ENCODE assay signal across 16 mouse cellular contexts in the genomic region with DNA sequence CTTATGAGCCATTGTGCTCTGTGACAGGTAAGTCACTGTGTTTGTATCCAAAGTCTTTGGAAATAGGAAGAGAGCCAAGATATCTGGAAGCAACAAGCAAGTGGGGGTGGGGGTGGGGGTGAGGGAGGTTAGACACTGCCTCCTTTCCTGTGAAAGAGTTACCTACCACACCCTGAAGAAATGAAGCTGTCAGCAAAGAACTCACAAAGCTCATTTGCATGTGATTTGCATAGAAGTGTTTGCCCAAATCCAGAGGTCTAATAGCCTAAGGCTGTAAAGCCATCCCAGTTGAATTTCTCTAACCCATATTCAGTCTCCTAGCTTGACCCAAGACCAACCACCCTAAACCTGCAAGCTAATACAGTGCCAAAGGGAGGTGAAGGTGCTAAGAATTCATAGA. TPM values are rescaled to one million over a fixed set of nuclear protein-coding genes. Genes with fewer than 3 reads are reported as not detected.
DNase-seq lines count a peak whose midpoint lies in the region; ATAC-seq lines count a peak whose summit lies in the region.
"Had no signal": no experiment of that assay in that cellular context is flagged by ENCODE, and none has a peak within 500 bp of the region (broad histone marks: within the 10 kb centered on the region; RNA-seq: fewer than 3 reads in every experiment).

No protein-coding gene starts in this region.

- no peak overlapping the region for H3K9ac ChIP-seq in kidney, embryonic 16.5 days (replicated peaks; ENCODE audit: low read length)
- H3K9ac ChIP-seq in kidney, embryonic 14.5 days (ENCODE audit: low read depth, low read length): no peak overlapping the region
- H3K9ac ChIP-seq: limb, embryonic 13.5 days had no signal

- H3K4me1 ChIP-seq in kidney, embryonic 16.5 days (ENCODE audit: insufficient read depth, low read length): no peaks in the 10 kb centered on the region
- no peaks in the 10 kb centered on the region for H3K4me1 ChIP-seq in kidney, embryonic 14.5 days (ENCODE audit: control insufficient read depth, insufficient read depth, low read length)
- H3K4me1 ChIP-seq in embryonic facial prominence, embryonic 10.5 days: peaks cover 7% of the 10 kb centered on the region
- H3K4me1 ChIP-seq: limb, embryonic 13.5 days had no signal

- ATAC-seq in CD4-positive, CD25-positive, alpha-beta regulatory T cell, adult 4 months: no peak
- ATAC-seq in kidney, embryonic 16.5 days (ENCODE audit: low FRiP score, low TSS enrichment): no peak
- no peak for ATAC-seq in kidney, embryonic 14.5 days (ENCODE audit: low FRiP score, low TSS enrichment)

- peak; percentile 37 for DNase-seq in CD4-positive, CD25-positive, alpha-beta regulatory T cell, adult 2 months (ENCODE audit: low read depth, low spot score)
- DNase-seq in embryonic facial prominence, embryonic 10.5 days (ENCODE audit: low spot score): no peak
- no peak for DNase-seq in c-Kit-positive CD71-positive TER-119-positive erythroid progenitor cells, embryonic 14.5 days (ENCODE audit: low spot score)
- DNase-seq in cerebellum, adult 18-20 months: no peak
- DNase-seq: cerebellum, postnatal 14 days; layer of hippocampus, postnatal 36 days had no signal

- peaks cover 44% of the 10 kb centered on the region for H3K79me2 ChIP-seq in macrophage (ENCODE audit: inconsistent target)

- H3K27ac ChIP-seq in kidney, embryonic 16.5 days (ENCODE audit: low read length): no peak overlapping the region
- H3K27ac ChIP-seq in kidney, embryonic 14.5 days (ENCODE audit: low read depth, low read length): no peak overlapping the region
- H3K27ac ChIP-seq in embryonic facial prominence, embryonic 10.5 days (replicated peaks): no peak overlapping the region
- H3K27ac ChIP-seq in macrophage: peak overlapping the region; percentile 84
- H3K27ac ChIP-seq: limb, embryonic 13.5 days; midbrain, embryonic 10.5 days had no signal

- H3K27me3 ChIP-seq in kidney, embryonic 16.5 days (ENCODE audit: insufficient read depth, low read length): no peaks in the 10 kb centered on the region; the same call in 1 of the 2 replicates
- H3K27me3 ChIP-seq in kidney, embryonic 14.5 days (ENCODE audit: control insufficient read depth, insufficient read depth, low read length): no peaks in the 10 kb centered on the region
- H3K27me3 ChIP-seq in embryonic facial prominence, embryonic 10.5 days (replicated peaks; ENCODE audit: low read depth, poor library complexity, severe bottlenecking): peaks cover 15% of the 10 kb centered on the region

- no peaks in the 10 kb centered on the region for H3K36me3 ChIP-seq in kidney, embryonic 16.5 days (ENCODE audit: insufficient read depth, low read length)
- H3K36me3 ChIP-seq in kidney, embryonic 14.5 days (ENCODE audit: control insufficient read depth, insufficient read depth, low read length): no peaks in the 10 kb centered on the region
- no peaks in the 10 kb centered on the region for H3K36me3 ChIP-seq in embryonic facial prominence, embryonic 10.5 days (replicated peaks)
- no peaks in the 10 kb centered on the region for H3K36me3 ChIP-seq in macrophage (ENCODE audit: inconsistent target)
- H3K36me3 ChIP-seq: limb, embryonic 13.5 days; midbrain, embryonic 10.5 days had no signal

- peak overlapping the region; percentile 30; the same call in 1 of the 2 replicates for H3K4me3 ChIP-seq in kidney, embryonic 16.5 days (ENCODE audit: low read length)
- no peak overlapping the region for H3K4me3 ChIP-seq in kidney, embryonic 14.5 days (ENCODE audit: low read length)
- peak overlapping the region; percentile 47; the same call in 1 of the 2 replicates for H3K4me3 ChIP-seq in embryonic facial prominence, embryonic 10.5 days
- H3K4me3 ChIP-seq in macrophage (ENCODE audit: inconsistent target): peak overlapping the region; percentile 47

- H3K9me3 ChIP-seq in kidney, embryonic 16.5 days (ENCODE audit: low read length): no peaks in the 10 kb centered on the region
- H3K9me3 ChIP-seq in kidney, embryonic 14.5 days (ENCODE audit: control insufficient read depth, low read length): no peaks in the 10 kb centered on the region
- no peaks in the 10 kb centered on the region for H3K9me3 ChIP-seq in embryonic facial prominence, embryonic 10.5 days
- H3K9me3 ChIP-seq: limb, embryonic 13.5 days; midbrain, embryonic 10.5 days had no signal

- H3K4me2 ChIP-seq in kidney, embryonic 16.5 days (replicated peaks; ENCODE audit: low read depth, low read length): no peak overlapping the region
- H3K4me2 ChIP-seq in kidney, embryonic 14.5 days (replicated peaks; ENCODE audit: low read depth, low read length): no peak overlapping the region

RNA-seq across cellular contexts. Expression of a gene that starts 11.2 kb away (rescaled TPM):
- 100 to 1,000 TPM; 162 to 239 TPM for polyA plus RNA-seq in CD4-positive, CD25-positive, alpha-beta regulatory T cell, adult 4 months (2017; shearing (Covaris generic))
- 4.3 and 4.8 TPM in 2 replicates for polyA plus RNA-seq in kidney, embryonic 16.5 days (2015; fragmentation: Nextera tagmentation; extraction: Ambion mirVana)
- polyA plus RNA-seq in kidney, embryonic 14.5 days (2014; fragmentation: Nextera tagmentation; extraction: Ambion mirVana): 1.7 and 4.2 TPM in 2 replicates
- polyA plus RNA-seq in embryonic facial prominence, embryonic 10.5 days (2016; fragmentation: Nextera tagmentation; extraction: Ambion mirVana): 2.1 and 2.6 TPM in 2 replicates
- total RNA-seq in macrophage (2018; cell fraction: chromatin; rRNA removed): 100 to 1,000 TPM in 13 of 26 experiments, 10 to 100 TPM in 13; 26.4 to 467 (median 146) TPM
- 10 to 100 TPM in 24 of 26 experiments, 1 to 10 TPM in 2; 8.7 to 64.6 (median 22.4) TPM for total RNA-seq in macrophage (2018; cell fraction: cytosol; rRNA removed)
- 100 to 1,000 TPM in 12 of 26 experiments, 10 to 100 TPM in 14; 21.7 to 220 (median 93.8) TPM for total RNA-seq in macrophage (2018; cell fraction: nucleus; rRNA removed)
- 13.2 to 18.0 TPM (median 14.5 TPM) in 3 replicates for polyA plus RNA-seq in macrophage (2018)

RNA-seq across cellular contexts. Expression of a gene that starts 11.3 kb away (rescaled TPM):
- 100 to 1,000 TPM; 181 to 200 TPM for polyA plus RNA-seq in CD4-positive, CD25-positive, alpha-beta regulatory T cell, adult 4 months (2017; shearing (Covaris generic))
- 147 and 159 TPM in 2 replicates for polyA plus RNA-seq in kidney, embryonic 16.5 days (2015; fragmentation: Nextera tagmentation; extraction: Ambion mirVana)
- 140 and 168 TPM in 2 replicates for polyA plus RNA-seq in kidney, embryonic 14.5 days (2014; fragmentation: Nextera tagmentation; extraction: Ambion mirVana)
- 169 and 181 TPM in 2 replicates for polyA plus RNA-seq in embryonic facial prominence, embryonic 10.5 days (2016; fragmentation: Nextera tagmentation; extraction: Ambion mirVana)
- total RNA-seq in macrophage (2018; cell fraction: chromatin; rRNA removed): 10 to 100 TPM; 10.2 to 52.1 (median 29.9) TPM
- total RNA-seq in macrophage (2018; cell fraction: cytosol; rRNA removed): 10 to 100 TPM in 23 of 26 experiments, 1 to 10 TPM in 3; 8.9 to 20.9 (median 14.0) TPM
- 10 to 100 TPM in 24 of 26 experiments, 1 to 10 TPM in 2; 9.2 to 50.2 (median 18.1) TPM for total RNA-seq in macrophage (2018; cell fraction: nucleus; rRNA removed)
- polyA plus RNA-seq in macrophage (2018): 15.6 to 28.5 TPM (median 20.5 TPM) in 3 replicates

RNA-seq across cellular contexts. Expression of a gene that starts 14.5 kb away (rescaled TPM):
- polyA plus RNA-seq in CD4-positive, CD25-positive, alpha-beta regulatory T cell, adult 4 months (2017; shearing (Covaris generic)): 10 to 100 TPM in 1 of 2 experiments, 1 to 10 TPM in 1; 7.3 to 13.0 TPM
- 7.9 and 10.3 TPM in 2 replicates for polyA plus RNA-seq in kidney, embryonic 16.5 days (2015; fragmentation: Nextera tagmentation; extraction: Ambion mirVana)
- polyA plus RNA-seq in kidney, embryonic 14.5 days (2014; fragmentation: Nextera tagmentation; extraction: Ambion mirVana): 4.2 and 6.1 TPM in 2 replicates
- polyA plus RNA-seq in embryonic facial prominence, embryonic 10.5 days (2016; fragmentation: Nextera tagmentation; extraction: Ambion mirVana): 8.0 and 8.2 TPM in 2 replicates
- 10 to 100 TPM in 13 of 26 experiments, 1 to 10 TPM in 13; 3.5 to 20.7 (median 9.9) TPM for total RNA-seq in macrophage (2018; cell fraction: chromatin; rRNA removed)
- total RNA-seq in macrophage (2018; cell fraction: cytosol; rRNA removed): 1 to 10 TPM in 13 of 26 experiments, under 1 TPM in 13; 0.35 to 2.1 (median 1.1) TPM
- total RNA-seq in macrophage (2018; cell fraction: nucleus; rRNA removed): 10 to 100 TPM in 1 of 26 experiments, 1 to 10 TPM in 25; 2.7 to 10.5 (median 5.5) TPM
- polyA plus RNA-seq in macrophage (2018): 0.94 to 1.8 TPM (median 1.1 TPM) in 3 replicates

RNA-seq across cellular contexts. Expression of a gene that starts 18.5 kb away (rescaled TPM):
- polyA plus RNA-seq in CD4-positive, CD25-positive, alpha-beta regulatory T cell, adult 4 months (2017; shearing (Covaris generic)): 1 to 10 TPM; 2.6 to 3.3 TPM
- 7.1 and 7.7 TPM in 2 replicates for polyA plus RNA-seq in kidney, embryonic 16.5 days (2015; fragmentation: Nextera tagmentation; extraction: Ambion mirVana)
- polyA plus RNA-seq in kidney, embryonic 14.5 days (2014; fragmentation: Nextera tagmentation; extraction: Ambion mirVana): 2.3 and 4.4 TPM in 2 replicates
- 0.05 and 0.07 TPM in 2 replicates for polyA plus RNA-seq in embryonic facial prominence, embryonic 10.5 days (2016; fragmentation: Nextera tagmentation; extraction: Ambion mirVana)
- 1 to 10 TPM in 1 of 26 experiments, under 1 TPM in 2, not detected in 23; 0.26 to 1.4 (median 0.35) TPM for total RNA-seq in macrophage (2018; cell fraction: chromatin; rRNA removed)
- under 1 TPM in 1 of 26 experiments, not detected in 25; 0.08 TPM for total RNA-seq in macrophage (2018; cell fraction: cytosol; rRNA removed)
- total RNA-seq in macrophage (2018; cell fraction: nucleus; rRNA removed): under 1 TPM in 3 of 26 experiments, not detected in 23; 0.18 to 0.99 (median 0.25) TPM
- polyA plus RNA-seq in macrophage (2018): 0.04 TPM in 1 of 3 replicates, not detected in the others
- total RNA-seq: gastrocnemius, adult 18-20 months; layer of hippocampus, postnatal 36 days had no signal
- polyA plus RNA-seq: heart, embryonic 14.5 days; neural tube, embryonic 11.5 days; urinary bladder, adult 2 months had no signal

RNA-seq across cellular contexts. Expression of a gene that starts 20.2 kb away (rescaled TPM):
- polyA plus RNA-seq in CD4-positive, CD25-positive, alpha-beta regulatory T cell, adult 4 months (2017; shearing (Covaris generic)): 10 to 100 TPM in 1 of 2 experiments, 1 to 10 TPM in 1; 6.4 to 15.1 TPM
- polyA plus RNA-seq in kidney, embryonic 16.5 days (2015; fragmentation: Nextera tagmentation; extraction: Ambion mirVana): 65.1 and 66.2 TPM in 2 replicates
- 36.9 and 38.8 TPM in 2 replicates for polyA plus RNA-seq in kidney, embryonic 14.5 days (2014; fragmentation: Nextera tagmentation; extraction: Ambion mirVana)
- 22.4 and 23.3 TPM in 2 replicates for polyA plus RNA-seq in embryonic facial prominence, embryonic 10.5 days (2016; fragmentation: Nextera tagmentation; extraction: Ambion mirVana)
- total RNA-seq in macrophage (2018; cell fraction: chromatin; rRNA removed): 100 to 1,000 TPM; 175 to 404 (median 251) TPM
- total RNA-seq in macrophage (2018; cell fraction: cytosol; rRNA removed): 100 to 1,000 TPM; 154 to 322 (median 215) TPM
- 100 to 1,000 TPM; 159 to 557 (median 253) TPM for total RNA-seq in macrophage (2018; cell fraction: nucleus; rRNA removed)
- 146 to 221 TPM (median 206 TPM) in 3 replicates for polyA plus RNA-seq in macrophage (2018)
